Mouse (Mus musculus): ENCODE results near the gene Olfr669.
"Not testable (repeated sequence)": the region's sequence is repeated elsewhere in the genome, so short reads cannot be mapped to it uniquely, and the experiment has no call there.

Gene Olfr669
- long read RNA-seq, experiment 1: 0 reads
- long read RNA-seq, experiment 2: 0 reads

- intact Hi-C loops (cut with DNase I): no loop called here
Measured at GRCm38 (mm10) chr7:104933940-104934339, at the start of gene Olfr669. TSS of gene Olfr669 (plus strand) at chr7:104934240.

- intact Hi-C loops (cut with DNase I): no loop called here
Measured at GRCm38 (mm10) chr7:104895852-104896251, 38.2 kb upstream of the Olfr669 start, which contains the start of gene Olfr666. TSS of gene Olfr666 (minus strand) at chr7:104895952.

GRCm38 (mm10) chr7:104921382-104921781 is 12.7 kb upstream of the Olfr669 start, which contains the start of gene Olfr667:
TSS of gene Olfr667 (minus strand) at chr7:104921482.
- intact Hi-C loops (cut with DNase I): no loop called here

- intact Hi-C loops (cut with DNase I): no loop called here
Measured at GRCm38 (mm10) chr7:104927957-104928356, 6.1 kb upstream of the Olfr669 start, which contains the start of gene Olfr668. TSS of gene Olfr668 (minus strand) at chr7:104928057.

- intact Hi-C loops (cut with DNase I): not testable (repeated sequence)
Measured at GRCm38 (mm10) chr7:104950234-104950633, 16.2 kb downstream of the Olfr669 start.

GRCm38 (mm10) chr7:104962520-104962919 is 28.5 kb downstream of the Olfr669 start, which contains the start of gene Olfr670:
TSS of gene Olfr670 (minus strand) at chr7:104962620.
- intact Hi-C loops (cut with DNase I): no loop called here

GRCm38 (mm10) chr7:104972507-104972906 is 38.5 kb downstream of the Olfr669 start:
- intact Hi-C loops (cut with DNase I): not testable (repeated sequence)

- intact Hi-C loops (cut with DNase I): no loop called here
Measured at GRCm38 (mm10) chr7:104979026-104979425, 45.0 kb downstream of the Olfr669 start, which contains the start of gene Olfr671. TSS of gene Olfr671 (minus strand) at chr7:104979126.

All from adrenal gland (tissue).